Mouse (Mus musculus): Measurements from ENCODE around the gene Npff. TPM values are rescaled to one million over a fixed set of nuclear protein-coding genes. Genes with fewer than 3 reads are reported as not detected.

The Npff gene
- polyA plus RNA-seq, 1 experiment from 2014 or later, result 1.1 TPM

- H3K27me3 ChIP-seq, result no peaks in the 10 kb centered on the region
- no peak overlapping the region for H3K27ac ChIP-seq
- peaks cover 59% of the 10 kb centered on the region for H3K36me3 ChIP-seq
- H3K9ac ChIP-seq, result no peak overlapping the region
- no peaks in the 10 kb centered on the region for H3K9me3 ChIP-seq (replicated peaks)
- no peak overlapping the region for H3K4me2 ChIP-seq
- ATAC-seq (ENCODE audit: low read depth) (peak; percentile 25; the same call in 1 of the 2 replicates), DNase-seq (no peak)
- WGBS (ENCODE audit: insufficient replicate concordance), result 84% methylated on average over 9 of the region's 9 CpGs
- H3K4me3 ChIP-seq (replicated peaks), result no peak overlapping the region
- peaks cover 29% of the 10 kb centered on the region for H3K4me1 ChIP-seq (replicated peaks)
These were observed 20.6 kb downstream of the Npff start for GRCm38 (mm10) chr15:102503924-102504782.

- ATAC-seq (ENCODE audit: low read depth) (no peak), DNase-seq (no peak)
- no peak within 1 kb of the TSS for H3K9ac ChIP-seq
- peaks cover 65% of the 10 kb centered on the region for H3K36me3 ChIP-seq
- peaks cover 29% of the 10 kb centered on the region for H3K4me1 ChIP-seq (replicated peaks)
- H3K27ac ChIP-seq, result no peak within 1 kb of the TSS
- H3K27me3 ChIP-seq, result no peaks in the 10 kb centered on the region
- no peaks in the 10 kb centered on the region for H3K9me3 ChIP-seq (replicated peaks)
- WGBS (ENCODE audit: insufficient replicate concordance), result 92% methylated on average over 1 of the region's 1 CpGs
- H3K4me2 ChIP-seq, result no peak within 1 kb of the TSS
- no peak within 1 kb of the TSS for H3K4me3 ChIP-seq (replicated peaks)
These were observed 21.3 kb downstream of the Npff start, which contains the start of gene Gm10337 for GRCm38 (mm10) chr15:102503447-102503846. Gene Gm10337, plus strand, starts transcription at chr15:102503722.

- no peaks in the 10 kb centered on the region for H3K9me3 ChIP-seq (replicated peaks)
- H3K27me3 ChIP-seq, result no peaks in the 10 kb centered on the region
- no peak overlapping the region for H3K4me3 ChIP-seq (replicated peaks)
- H3K9ac ChIP-seq, result no peak overlapping the region
- WGBS (ENCODE audit: insufficient replicate concordance), result 83% methylated on average over 9 of the region's 9 CpGs
- no peak overlapping the region for H3K4me2 ChIP-seq
- peaks cover 76% of the 10 kb centered on the region for H3K36me3 ChIP-seq
- ATAC-seq (ENCODE audit: low read depth) (no peak), DNase-seq (no peak)
- peaks cover 29% of the 10 kb centered on the region for H3K4me1 ChIP-seq (replicated peaks)
- no peak overlapping the region; the same call in 1 of the 2 replicates for H3K27ac ChIP-seq
These were observed 22.4 kb downstream of the Npff start for GRCm38 (mm10) chr15:102502254-102502840.

GRCm38 (mm10) chr15:102501084-102501814, 23.5 kb downstream of the Npff start:
- H3K27ac ChIP-seq, result no peak overlapping the region
- WGBS (ENCODE audit: insufficient replicate concordance), result 88% methylated on average over 19 of the region's 19 CpGs
- no peak overlapping the region for H3K9ac ChIP-seq
- ATAC-seq (ENCODE audit: low read depth) (0 out of 2 replicates have a peak, but pooled peaks have one; percentile 9), DNase-seq (no peak)
- peaks cover 86% of the 10 kb centered on the region for H3K36me3 ChIP-seq
- no peaks in the 10 kb centered on the region for H3K9me3 ChIP-seq (replicated peaks)
- H3K4me1 ChIP-seq (replicated peaks), result peaks cover 22% of the 10 kb centered on the region
- no peaks in the 10 kb centered on the region for H3K27me3 ChIP-seq
- no peak overlapping the region for H3K4me3 ChIP-seq (replicated peaks)
- no peak overlapping the region for H3K4me2 ChIP-seq

- no peak overlapping the region for H3K27ac ChIP-seq
- no peak overlapping the region for H3K9ac ChIP-seq
- DNase-seq (no peak), ATAC-seq (ENCODE audit: low read depth) (no peak)
- no peaks in the 10 kb centered on the region for H3K9me3 ChIP-seq (replicated peaks)
- H3K4me2 ChIP-seq, result no peak overlapping the region
- 81% methylated on average over 5 of the region's 5 CpGs for whole genome bisulfite sequencing (ENCODE audit: insufficient replicate concordance)
- peaks cover 94% of the 10 kb centered on the region for H3K36me3 ChIP-seq
- no peaks in the 10 kb centered on the region for H3K27me3 ChIP-seq
- no peak overlapping the region for H3K4me3 ChIP-seq (replicated peaks)
- peaks cover 15% of the 10 kb centered on the region for H3K4me1 ChIP-seq (replicated peaks)
These were observed 24.3 kb downstream of the Npff start for GRCm38 (mm10) chr15:102500479-102500878.

- Histone ChIP-seq H3K36me3 (peaks cover 97% of the 10 kb centered on the region), H3K4me3 (replicated peaks) (no peak overlapping the region), H3K4me1 (replicated peaks) (peaks cover 9% of the 10 kb centered on the region; the same call in 1 of the 2 replicates), H3K4me2 (no peak overlapping the region), H3K27ac (no peak overlapping the region), H3K27me3 (no peaks in the 10 kb centered on the region), H3K9me3 (replicated peaks) (no peaks in the 10 kb centered on the region), H3K9ac (no peak overlapping the region)
- DNase-seq (no peak), ATAC-seq (ENCODE audit: low read depth) (no peak)
- WGBS (ENCODE audit: insufficient replicate concordance), result 88% methylated on average over 6 of the region's 6 CpGs
These were observed 24.9 kb downstream of the Npff start for GRCm38 (mm10) chr15:102499851-102500250.

GRCm38 (mm10) chr15:102499370-102499769, 25.4 kb downstream of the Npff start:
- Histone ChIP-seq H3K4me3 (replicated peaks) (no peak overlapping the region), H3K4me1 (replicated peaks) (peaks cover 9% of the 10 kb centered on the region; the same call in 1 of the 2 replicates), H3K9ac (no peak overlapping the region), H3K36me3 (peaks cover 98% of the 10 kb centered on the region), H3K4me2 (no peak overlapping the region), H3K9me3 (replicated peaks) (no peaks in the 10 kb centered on the region), H3K27ac (no peak overlapping the region), H3K27me3 (no peaks in the 10 kb centered on the region)
- ATAC-seq (ENCODE audit: low read depth), result no peak
- WGBS (ENCODE audit: insufficient replicate concordance), result 76% methylated on average over 3 of the region's 3 CpGs
- DNase-seq, result no peak

GRCm38 (mm10) chr15:102498322-102498721, 26.4 kb downstream of the Npff start:
- H3K27ac ChIP-seq, result no peak overlapping the region
- H3K4me1 ChIP-seq (replicated peaks), result peaks cover 9% of the 10 kb centered on the region; the same call in 1 of the 2 replicates
- no peak overlapping the region for H3K4me2 ChIP-seq
- H3K36me3 ChIP-seq, result peaks cover 98% of the 10 kb centered on the region
- H3K9me3 ChIP-seq (replicated peaks), result no peaks in the 10 kb centered on the region
- DNase-seq (no peak), ATAC-seq (ENCODE audit: low read depth) (no peak)
- no peak overlapping the region for H3K4me3 ChIP-seq (replicated peaks)
- 88% methylated on average over 3 of the region's 3 CpGs for WGBS (ENCODE audit: insufficient replicate concordance)
- H3K9ac ChIP-seq, result no peak overlapping the region
- no peaks in the 10 kb centered on the region for H3K27me3 ChIP-seq

- no peak overlapping the region for H3K27ac ChIP-seq
- DNase-seq (no peak), ATAC-seq (ENCODE audit: low read depth) (no peak)
- H3K9me3 ChIP-seq (replicated peaks), result no peaks in the 10 kb centered on the region
- peaks cover 84% of the 10 kb centered on the region for H3K36me3 ChIP-seq
- no peaks in the 10 kb centered on the region for H3K4me1 ChIP-seq (replicated peaks)
- no peak overlapping the region for H3K9ac ChIP-seq
- H3K4me2 ChIP-seq, result no peak overlapping the region
- WGBS (ENCODE audit: insufficient replicate concordance), result 60% methylated on average over 1 of the region's 1 CpGs
- no peak overlapping the region for H3K4me3 ChIP-seq (replicated peaks)
- H3K27me3 ChIP-seq, result no peaks in the 10 kb centered on the region
These were observed 37.1 kb downstream of the Npff start for GRCm38 (mm10) chr15:102487664-102488063.

GRCm38 (mm10) chr15:102485853-102486252, 38.9 kb downstream of the Npff start:
- ATAC-seq (ENCODE audit: low read depth) (no peak), DNase-seq (no peak)
- no peaks in the 10 kb centered on the region for H3K27me3 ChIP-seq
- no peaks in the 10 kb centered on the region for H3K4me1 ChIP-seq (replicated peaks)
- H3K36me3 ChIP-seq, result peaks cover 91% of the 10 kb centered on the region
- no peak overlapping the region for H3K27ac ChIP-seq
- H3K4me3 ChIP-seq (replicated peaks), result no peak overlapping the region
- H3K9me3 ChIP-seq (replicated peaks), result no peaks in the 10 kb centered on the region
- no peak overlapping the region for H3K4me2 ChIP-seq
- no peak overlapping the region for H3K9ac ChIP-seq
- 92% methylated on average over 12 of the region's 12 CpGs for WGBS (ENCODE audit: insufficient replicate concordance)

GRCm38 (mm10) chr15:102483136-102483535, 41.6 kb downstream of the Npff start:
- ATAC-seq (ENCODE audit: low read depth) (no peak), DNase-seq (no peak)
- WGBS (ENCODE audit: insufficient replicate concordance), result 93% methylated on average over 3 of the region's 3 CpGs
- no peak overlapping the region for H3K4me2 ChIP-seq
- H3K9ac ChIP-seq, result no peak overlapping the region
- no peaks in the 10 kb centered on the region for H3K4me1 ChIP-seq (replicated peaks)
- peaks cover 90% of the 10 kb centered on the region for H3K36me3 ChIP-seq
- no peaks in the 10 kb centered on the region for H3K27me3 ChIP-seq
- H3K27ac ChIP-seq, result no peak overlapping the region
- H3K4me3 ChIP-seq (replicated peaks), result no peak overlapping the region
- H3K9me3 ChIP-seq (replicated peaks), result no peaks in the 10 kb centered on the region

All from liver, embryonic 13.5 days (tissue).